Mouse (Mus musculus) common myeloid progenitor, adult 5-6 weeks (primary cell): ENCODE measurements around the gene Mgat5b. TPM values are rescaled to one million over a fixed set of nuclear protein-coding genes. Genes with fewer than 3 reads are reported as not detected.
A peak's percentile ranks its signal among the peaks of the same experiment; 100 is the strongest.

ENCODE experiments used
- ATAC-seq: replicated peaks from 2 replicates; pipeline ENCODE4 v1.8.0; 2016; ENCODE audit warnings: low read depth, mild to moderate bottlenecking, moderate TSS enrichment, inconsistent platforms; ENCODE audit not compliant: poor library complexity, severe bottlenecking
- total RNA-seq: library from RNA; stranded (forward); fragments of 200-1000, 187-1606 nt; gene quantifications from 2 replicates; pipeline ENCODE4 v1.2.3, GENCODE M21; 2017

The Mgat5b gene
- total RNA-seq, 1 experiment from 2014 or later: not detected

DNA sequence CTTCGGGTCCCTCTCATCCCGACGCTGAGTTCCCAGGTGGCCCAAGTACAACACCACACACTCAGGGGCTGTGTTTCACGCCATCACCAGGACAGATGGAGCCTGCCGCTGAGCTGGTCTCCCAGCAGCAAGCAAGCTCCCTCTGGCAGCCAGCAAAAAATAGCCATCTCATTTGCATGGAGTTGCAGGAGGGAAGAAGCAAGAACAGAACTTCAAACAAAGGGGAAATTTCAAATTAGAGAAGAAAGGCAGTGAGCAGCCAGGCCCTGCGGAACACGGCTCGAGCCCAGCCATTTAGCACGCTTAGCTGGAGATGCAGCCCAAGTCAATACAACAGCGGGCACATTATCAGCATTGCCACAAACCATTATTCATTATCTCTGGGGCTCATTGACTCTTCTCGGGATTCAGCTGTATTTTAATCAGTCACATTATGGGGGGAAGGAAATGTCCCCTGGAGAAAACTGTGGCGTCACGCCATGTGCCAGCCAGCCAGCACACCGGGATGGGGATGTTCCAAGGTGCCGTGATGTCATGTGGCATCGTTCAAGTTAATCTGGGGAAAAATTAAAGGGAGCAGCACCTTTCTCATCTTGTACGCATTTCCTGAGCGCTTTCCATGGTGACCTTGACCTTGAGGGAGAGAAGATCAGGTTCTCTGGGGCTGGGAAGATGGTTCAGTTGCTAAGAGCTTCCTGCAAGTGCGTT is 110.4 kb downstream of the Mgat5b start:
- ATAC-seq: peak; percentile 37

DNA sequence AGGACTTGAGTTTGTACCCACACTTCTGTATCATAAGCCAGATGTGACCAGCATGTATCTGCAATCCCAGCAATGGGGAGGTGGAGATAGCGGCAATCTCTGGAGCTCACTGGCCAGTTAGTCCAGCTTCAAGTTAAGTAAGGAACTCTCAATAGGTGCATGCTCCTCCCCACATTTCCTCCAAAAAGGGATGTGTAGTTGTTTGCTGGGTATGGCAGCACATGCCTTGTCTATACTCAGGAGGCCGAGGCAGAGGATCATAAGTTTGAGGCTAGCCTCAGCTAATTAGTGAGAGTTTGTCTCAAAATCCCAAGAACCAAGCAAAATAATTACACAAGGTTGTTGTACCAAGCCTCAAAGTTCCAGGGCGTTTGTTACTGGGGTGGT is 110.9 kb downstream of the Mgat5b start:
- ATAC-seq: no peak

DNA sequence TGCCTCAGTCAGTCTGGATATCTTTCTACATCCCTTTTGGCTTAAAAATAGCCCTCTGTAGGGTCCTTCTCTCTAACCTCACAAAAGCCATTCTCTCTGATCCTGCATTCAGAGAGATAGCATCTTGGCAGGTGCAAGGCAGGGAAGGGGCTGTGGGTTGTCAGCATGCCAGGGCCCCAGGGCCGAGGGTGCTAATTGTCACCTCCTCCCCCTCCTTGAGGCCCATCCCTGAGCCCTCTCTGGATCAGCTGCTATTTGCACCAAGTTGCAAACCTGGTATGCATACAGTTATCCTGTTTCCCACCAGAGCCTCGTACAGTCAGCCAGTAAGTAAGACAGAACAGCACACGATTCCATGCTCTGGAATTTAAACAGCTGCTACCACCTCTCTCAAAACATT is 111.4 kb downstream of the Mgat5b start:
- no peak for ATAC-seq

DNA sequence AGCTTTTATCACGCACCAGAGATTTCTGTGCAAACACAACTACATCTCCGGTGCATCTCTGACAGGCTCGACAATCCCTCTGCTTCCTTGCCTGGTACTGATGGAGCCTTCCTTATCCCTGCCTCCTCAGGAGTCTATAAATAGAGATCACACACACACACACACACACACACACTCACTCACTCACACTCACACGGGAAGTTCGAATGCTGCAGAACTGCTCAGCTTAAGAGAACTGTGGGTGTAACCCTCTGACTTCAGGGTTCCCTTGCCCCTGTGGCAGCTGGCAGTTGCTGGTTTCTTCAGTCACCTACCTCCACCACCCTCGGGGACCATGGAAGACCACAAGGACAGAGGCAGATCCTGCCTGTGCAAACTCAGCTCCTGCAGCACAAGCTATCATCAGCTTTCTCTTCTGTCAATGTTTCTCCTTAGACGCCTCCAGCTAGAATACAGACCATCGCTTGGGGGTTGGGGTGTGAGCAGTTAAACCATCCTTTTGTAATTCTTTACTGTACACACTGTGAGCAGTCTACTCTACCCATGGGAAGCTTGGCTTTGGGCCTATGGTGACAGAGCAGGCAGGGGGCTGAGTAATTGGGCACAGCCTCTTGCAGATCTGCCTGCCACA is 111.9 kb downstream of the Mgat5b start:
- no peak for ATAC-seq

GRCm38 (mm10) chr11:117031249-117031648 is 112.6 kb downstream of the Mgat5b start:
- no peak for ATAC-seq

- ATAC-seq: no peak
Observed at GRCm38 (mm10) chr11:117035661-117036336, 117.1 kb downstream of the Mgat5b start.

Other genes with a start within 250 kb of the Mgat5b start
- not detected in 2 replicates for gene St6galnac1, start 143.4 kb upstream of the Mgat5b start, total RNA-seq
- gene Mxra7, start 90.8 kb upstream of the Mgat5b start, total RNA-seq: 0.46 TPM in 1 of 2 replicates, not detected in the other
- gene Mettl23, start 75.6 kb upstream of the Mgat5b start, total RNA-seq: 50.4 and 52.0 TPM in 2 replicates
- 39.2 and 56.0 TPM in 2 replicates for gene Jmjd6, start 75.4 kb upstream of the Mgat5b start, total RNA-seq
- 4.5 and 5.4 TPM in 2 replicates for gene Mfsd11, start 66.4 kb upstream of the Mgat5b start, total RNA-seq
- gene Srsf2, start 65.8 kb upstream of the Mgat5b start, total RNA-seq: 451 and 629 TPM in 2 replicates
- gene Sec14l1, start 196.3 kb downstream of the Mgat5b start, total RNA-seq: 9.4 and 13.0 TPM in 2 replicates